Mouse (Mus musculus) intestine, postnatal 0 days (tissue): Measurements from ENCODE around the gene Snx33. TPM values are rescaled to one million over a fixed set of nuclear protein-coding genes. Genes with fewer than 3 reads are reported as not detected.
"Not testable (repeated sequence)": the region's sequence is repeated elsewhere in the genome, so short reads cannot be mapped to it uniquely, and the experiment has no call there.

ENCODE experiments used
- ATAC-seq: fragments of 200-750 bp; cut with Nextera tagmentation; 2 replicates; pipeline ENCODE4 v1.8.0; 2017; ENCODE audit warnings: mild to moderate bottlenecking, moderate TSS enrichment, moderate library complexity
- H3K27ac ChIP-seq: fragments of 300-500 bp; sonication (generic); 2 replicates; pipeline ENCODE4 v1.5.1; 2014; ENCODE audit warnings: mild to moderate bottlenecking, low read depth, low read length, moderate library complexity
- H3K27me3 ChIP-seq: fragments of 300-500 bp; sonication (generic); replicated peaks from 2 replicates; pipeline ENCODE4 v1.6.1; 2014; ENCODE audit warnings: low read length, mixed read lengths; ENCODE audit not compliant: control insufficient read depth, insufficient read depth
- H3K36me3 ChIP-seq: fragments of 300-500 bp; sonication (generic); 2 replicates; pipeline ENCODE4 v1.6.1; 2014; ENCODE audit warnings: mild to moderate bottlenecking, moderate library complexity; ENCODE audit not compliant: control insufficient read depth, insufficient read depth
- H3K4me1 ChIP-seq: fragments of 300-500 bp; sonication (generic); replicated peaks from 2 replicates; pipeline ENCODE4 v1.6.1; 2014; ENCODE audit warnings: antibody characterized with exemption, low read length, mixed read lengths; ENCODE audit not compliant: control insufficient read depth, insufficient read depth
- H3K4me2 ChIP-seq: fragments of 300-500 bp; sonication (generic); replicated peaks from 2 replicates; pipeline ENCODE4 v1.6.1; 2014; ENCODE audit warnings: low read depth, mild to moderate bottlenecking, moderate library complexity
- H3K4me3 ChIP-seq: fragments of 300-500 bp; sonication (generic); 2 replicates; pipeline ENCODE4 v1.5.1; 2014; ENCODE audit warnings: low read depth, low read length
- H3K9ac ChIP-seq: fragments of 300-500 bp; sonication (generic); 2 replicates; pipeline ENCODE4 v1.6.1; 2014; ENCODE audit warnings: mild to moderate bottlenecking, low read depth, low read length
- H3K9me3 ChIP-seq: fragments of 300-500 bp; sonication (generic); 2 replicates; pipeline ENCODE4 v1.6.1; 2016; ENCODE audit warnings: mixed run types; ENCODE audit not compliant: control insufficient read depth
- CTCF ChIP-seq: sonication (generic); IDR thresholded peaks from 2 replicates; pipeline ENCODE4 v1.5.1; 2016; ENCODE audit warnings: low read depth, mild to moderate bottlenecking, control low read depth, antibody characterized with exemption, moderate library complexity
- WGBS: fragments of 180-500 bp; shearing (Covaris S2); extraction: QIAGEN DNeasy Blood & Tissue Kit; methylation state at CpG from one replicate; pipeline ENCODE4 v1.1.7; 2014; 5-methylcytosine and 5-hydroxymethylcytosine counted together
- polyA plus RNA-seq: library from polyadenylated mRNA; unstranded; fragments of >200 nt; fragmentation: Nextera tagmentation; extraction: Ambion mirVana; gene quantifications from 2 replicates; pipeline ENCODE4 v1.2.1, GENCODE M21; 2015

Gene Snx33
- polyA plus RNA-seq, 1 experiment from 2014 or later = 2.0 TPM

DNA sequence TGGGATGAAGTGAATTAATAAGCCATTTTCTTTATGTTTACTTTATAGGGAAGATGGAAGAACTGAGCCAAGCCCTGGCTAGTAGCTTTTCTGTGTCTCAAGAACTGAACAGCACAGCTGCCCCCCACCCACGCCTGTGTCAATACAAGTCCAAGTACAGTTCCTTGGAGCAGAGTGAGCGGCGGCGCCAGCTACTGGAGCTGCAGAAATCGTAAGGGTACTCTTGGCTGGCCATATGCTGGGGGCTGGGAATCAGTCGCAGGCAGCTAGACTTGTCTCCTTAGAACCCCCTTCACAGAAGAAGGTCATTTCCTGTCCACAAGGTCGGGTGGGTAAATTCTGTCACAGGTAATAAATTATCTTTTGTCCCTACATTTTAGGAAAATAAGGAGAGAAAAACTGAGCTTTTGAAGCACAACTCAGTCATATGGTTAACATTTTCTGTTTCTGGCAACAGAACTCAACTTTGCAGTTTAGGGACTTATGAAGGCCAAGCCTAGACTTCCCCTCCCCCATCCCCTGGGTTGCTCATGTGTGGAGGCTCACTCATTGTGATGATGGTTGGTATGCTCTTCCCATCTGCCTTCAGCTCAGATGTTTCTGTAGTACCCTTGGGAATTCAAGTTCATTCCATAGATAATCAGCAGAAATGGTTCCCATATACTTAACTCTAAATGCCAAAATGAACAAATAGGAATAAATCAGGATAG is 28.9 kb upstream of the Snx33 start:
- WGBS = 77% methylated on average over 7 of the region's 7 CpGs
- H3K9ac ChIP-seq = no peak overlapping the region
- no peak overlapping the region for H3K27ac ChIP-seq
- ATAC-seq = no peak
- no peak for TF ChIP-seq CTCF
- no peaks in the 10 kb centered on the region for H3K4me1 ChIP-seq
- no peak overlapping the region for H3K4me2 ChIP-seq
- no peak overlapping the region for H3K4me3 ChIP-seq
- no peaks in the 10 kb centered on the region for H3K36me3 ChIP-seq
- peaks cover 7% of the 10 kb centered on the region; the same call in 1 of the 2 replicates for H3K9me3 ChIP-seq
- no peaks in the 10 kb centered on the region for H3K27me3 ChIP-seq

- H3K9me3 ChIP-seq = no peaks in the 10 kb centered on the region
- no peak overlapping the region for H3K4me2 ChIP-seq
- H3K36me3 ChIP-seq = no peaks in the 10 kb centered on the region
- ATAC-seq = no peak
- TF ChIP-seq CTCF = peak; percentile 48
- H3K9ac ChIP-seq = no peak overlapping the region
- no peak overlapping the region for H3K27ac ChIP-seq
- H3K4me1 ChIP-seq = no peaks in the 10 kb centered on the region
- WGBS = 91% methylated on average over 1 of the region's 1 CpGs
- H3K27me3 ChIP-seq = no peaks in the 10 kb centered on the region
- no peak overlapping the region for H3K4me3 ChIP-seq
These were observed 25.4 kb upstream of the Snx33 start for GRCm38 (mm10) chr9:56953562-56953961.

DNA sequence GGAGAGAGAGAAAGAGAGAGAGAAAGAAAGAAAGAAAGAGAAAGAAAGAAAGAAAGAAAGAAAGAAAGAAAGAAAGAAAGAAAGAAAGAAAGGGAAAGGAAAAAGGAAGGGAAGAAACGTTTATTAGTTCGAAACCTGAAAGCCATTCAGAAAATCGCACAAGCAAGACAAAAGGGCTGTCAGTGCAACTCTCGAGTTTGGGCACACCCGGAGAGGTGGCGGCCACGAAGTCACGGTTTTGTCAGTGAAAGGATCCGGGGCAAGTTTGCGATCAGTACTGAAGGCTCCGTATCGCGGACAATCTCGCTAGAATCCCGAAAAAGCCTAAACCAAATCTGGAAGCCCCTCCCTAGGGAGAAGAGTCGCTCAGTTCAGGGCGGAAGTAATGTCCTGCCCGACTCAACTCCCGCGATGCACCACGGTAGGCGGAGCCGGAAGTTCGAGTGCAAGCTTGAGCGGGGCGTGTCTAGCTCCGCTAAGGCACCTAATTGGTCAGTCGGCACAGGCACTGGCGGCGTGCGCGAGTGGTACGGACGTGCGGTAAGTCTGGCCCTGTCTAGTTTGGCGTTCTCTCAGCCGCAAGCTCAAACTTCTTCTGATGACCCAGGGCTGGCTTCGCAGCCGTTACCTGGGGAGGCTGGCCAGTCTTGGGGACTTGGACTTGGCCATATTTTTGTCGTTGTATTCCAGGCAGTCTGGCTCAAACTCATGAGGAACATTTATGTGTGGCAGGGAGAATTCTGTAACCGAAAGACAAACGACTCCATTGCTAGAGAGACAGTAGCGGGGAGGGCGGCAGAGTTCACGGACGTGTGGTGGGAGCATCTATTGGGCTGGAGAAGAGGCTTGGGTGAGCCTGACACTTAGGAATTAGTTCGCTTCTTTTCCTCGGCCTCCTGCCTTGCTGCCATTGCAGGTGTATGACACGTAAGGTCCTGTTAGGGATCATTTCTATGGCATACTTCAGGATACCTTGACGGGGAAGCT is 22.5 kb upstream of the Snx33 start, which contains the start of gene Snupn:
Snupn (plus strand) TSS at position 465 of the 987 bp plus-strand sequence.
- Histone ChIP-seq H3K27ac (peak within 1 kb of the TSS; percentile 69), H3K9me3 (no peaks in the 10 kb centered on the region), H3K9ac (peak within 1 kb of the TSS; percentile 60), H3K36me3 (no peaks in the 10 kb centered on the region), H3K4me2 (peak within 1 kb of the TSS; percentile 78), H3K4me3 (peak within 1 kb of the TSS; percentile 47), H3K4me1 (no peaks in the 10 kb centered on the region), H3K27me3 (0 out of 2 replicates have a peak, but pooled peaks cover 3% of the 10 kb centered on the region)
- TF ChIP-seq CTCF = no peak
- peak; percentile 100 for ATAC-seq
- WGBS = under 1% methylated on average over 50 of the region's 50 CpGs

DNA sequence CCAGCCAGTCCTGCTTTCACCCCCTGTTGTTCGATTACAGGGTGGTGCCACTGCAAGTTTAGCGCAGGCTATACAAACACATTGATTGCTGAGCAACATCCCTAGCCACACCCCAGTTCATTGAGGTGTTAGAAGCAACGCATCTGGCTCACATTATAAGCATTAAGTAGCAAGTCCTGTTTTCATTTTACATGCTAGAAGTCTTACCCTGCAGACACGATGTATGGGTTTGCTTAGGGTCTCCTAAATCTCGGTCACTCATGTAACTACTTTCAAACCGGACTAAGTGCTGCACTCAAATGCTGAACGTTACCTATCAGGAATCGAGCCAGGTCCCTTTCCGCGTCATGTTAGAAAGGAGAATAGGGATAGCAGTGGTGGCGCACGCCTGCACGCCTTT is 21.6 kb upstream of the Snx33 start:
- TF ChIP-seq CTCF = no peak
- ATAC-seq = no peak
- Histone ChIP-seq H3K4me1 (no peaks in the 10 kb centered on the region), H3K4me3 (peak overlapping the region; percentile 17; the same call in 1 of the 2 replicates), H3K27me3 (0 out of 2 replicates have a peak, but pooled peaks cover 4% of the 10 kb centered on the region), H3K27ac (no peak overlapping the region), H3K9ac (no peak overlapping the region), H3K4me2 (peak overlapping the region; percentile 78), H3K36me3 (no peaks in the 10 kb centered on the region), H3K9me3 (no peaks in the 10 kb centered on the region)
- 11% methylated on average over 13 of the region's 13 CpGs for WGBS

DNA sequence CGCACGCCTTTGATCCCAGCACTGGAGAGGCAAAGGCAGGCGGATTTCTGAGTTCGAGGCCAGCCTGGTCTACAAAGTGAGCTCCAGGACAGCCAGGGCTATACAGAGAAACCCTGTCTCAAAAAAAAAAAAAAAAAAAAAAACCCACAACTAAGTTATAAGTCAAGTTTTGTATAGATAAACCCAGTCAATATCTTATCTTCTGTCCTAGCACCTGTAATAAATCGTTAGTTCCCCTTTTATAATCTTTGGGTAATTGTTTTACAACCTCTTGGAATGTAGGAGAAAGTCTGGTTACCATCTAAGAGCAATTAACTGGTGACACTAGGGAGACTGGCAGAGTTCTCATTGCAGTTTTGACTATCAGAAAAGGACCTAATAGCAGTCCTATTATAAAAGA is 20.5 kb upstream of the Snx33 start:
- not testable (repeated sequence) for H3K27me3 ChIP-seq, H3K4me3 ChIP-seq, H3K9ac ChIP-seq, H3K36me3 ChIP-seq, H3K4me1 ChIP-seq, ATAC-seq, H3K4me2 ChIP-seq, H3K27ac ChIP-seq, H3K9me3 ChIP-seq
- 16% methylated on average over 5 of the region's 5 CpGs for WGBS

GRCm38 (mm10) chr9:56947481-56947880 is 19.3 kb upstream of the Snx33 start:
- not testable (repeated sequence) for H3K27me3 ChIP-seq, H3K9me3 ChIP-seq, ATAC-seq, H3K27ac ChIP-seq, H3K9ac ChIP-seq, H3K4me1 ChIP-seq, H3K4me3 ChIP-seq, H3K36me3 ChIP-seq, H3K4me2 ChIP-seq
- TF ChIP-seq CTCF = peak; percentile 80
- 31% methylated on average over 3 of the region's 3 CpGs for WGBS
